Comparison of ENCODE assay signal across 9 mouse cellular contexts in the genomic region with DNA sequence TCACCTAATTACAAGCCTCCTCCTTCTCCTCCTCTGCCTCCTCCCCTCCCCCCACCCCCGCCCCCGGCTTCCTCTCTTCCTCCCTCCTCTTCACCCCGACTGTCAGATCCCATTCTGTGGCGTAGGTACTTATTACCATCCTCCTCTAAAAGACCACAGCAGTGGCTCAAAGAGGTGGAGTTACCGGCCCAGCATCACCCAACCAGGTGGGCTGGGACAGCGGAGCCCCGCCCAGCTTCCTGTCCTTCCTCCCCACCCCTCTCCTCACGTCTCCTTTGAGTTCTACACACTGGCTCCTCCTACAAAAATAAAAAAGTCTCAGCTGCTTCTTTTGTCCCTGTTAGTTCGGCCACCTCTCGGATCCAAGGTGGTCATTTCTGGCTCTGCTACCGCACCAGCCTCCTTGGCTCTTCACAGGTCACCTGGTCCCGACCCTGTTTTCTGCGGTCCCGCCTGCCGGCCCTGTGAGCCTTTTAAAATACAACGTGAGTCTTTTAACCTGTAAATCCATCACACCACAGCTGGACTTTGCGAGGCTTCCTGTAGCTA. TPM values are rescaled to one million over a fixed set of nuclear protein-coding genes. Genes with fewer than 3 reads are reported as not detected.
DNase-seq lines count a peak whose midpoint lies in the region; ATAC-seq lines count a peak whose summit lies in the region.
"Had no signal": no experiment of that assay in that cellular context is flagged by ENCODE, and none has a peak within 500 bp of the region (broad histone marks: within the 10 kb centered on the region; RNA-seq: fewer than 3 reads in every experiment).

No protein-coding gene starts in this region.

- intact Hi-C loops in heart, postnatal 14 days (cut with DNase I) = loop anchor here (5.0 kb wide), 1 partner anchor 326 kb away; no protein-coding TSS in a partner anchor

- no peaks in the 10 kb centered on the region for H3K36me3 ChIP-seq in heart, embryonic 13.5 days
- no peaks in the 10 kb centered on the region for H3K36me3 ChIP-seq in embryonic facial prominence, embryonic 11.5 days (replicated peaks; ENCODE audit: control insufficient read depth, insufficient read depth, low read depth, low read length)

- H3K4me3 ChIP-seq in heart, embryonic 13.5 days = peak overlapping the region; percentile 34
- peak overlapping the region; percentile 25; the same call in 1 of the 2 replicates for H3K4me3 ChIP-seq in embryonic facial prominence, embryonic 11.5 days (ENCODE audit: low read depth, low read length)

- H3K27ac ChIP-seq in heart, embryonic 13.5 days (replicated peaks) = no peak overlapping the region
- H3K27ac ChIP-seq in embryonic facial prominence, embryonic 11.5 days (replicated peaks; ENCODE audit: low read depth, low read length) = no peak overlapping the region

- no peak for DNase-seq in heart, postnatal 14 days
- DNase-seq in embryonic facial prominence, embryonic 11.5 days (ENCODE audit: low spot score) = peak; percentile 81
- peak; percentile 26 for DNase-seq in kidney, adult 18-20 months
- peak; percentile 41 for DNase-seq in lung, postnatal 25 days (ENCODE audit: low spot score)
- peak; percentile 29 to 30 for DNase-seq in thymus, postnatal 10 days (ENCODE audit: low spot score in 2 of 2)

- H3K9ac ChIP-seq in heart, embryonic 13.5 days = peak overlapping the region; percentile 52
- peak overlapping the region; percentile 18; the same call in 1 of the 2 replicates for H3K9ac ChIP-seq in embryonic facial prominence, embryonic 11.5 days (replicated peaks; ENCODE audit: low read length)

- H3K27me3 ChIP-seq in heart, embryonic 13.5 days (replicated peaks) = peaks cover 67% of the 10 kb centered on the region
- H3K27me3 ChIP-seq in embryonic facial prominence, embryonic 11.5 days (ENCODE audit: control insufficient read depth, insufficient read depth, low read length) = peaks cover 4% of the 10 kb centered on the region

- 6% methylated on average over 17 of the region's 17 CpGs for WGBS in heart, embryonic 13.5 days
- 3% methylated on average over 15 of the region's 17 CpGs for WGBS in embryonic facial prominence, embryonic 11.5 days

- H3K4me2 ChIP-seq in heart, embryonic 13.5 days = peak overlapping the region; percentile 61
- peak overlapping the region; percentile 27 for H3K4me2 ChIP-seq in embryonic facial prominence, embryonic 11.5 days (ENCODE audit: low read depth, low read length)

- H3K4me1 ChIP-seq in heart, embryonic 13.5 days = peaks cover 36% of the 10 kb centered on the region
- no peaks in the 10 kb centered on the region; the same call in 1 of the 2 replicates for H3K4me1 ChIP-seq in embryonic facial prominence, embryonic 11.5 days (ENCODE audit: control insufficient read depth, insufficient read depth, low read length)

- no peaks in the 10 kb centered on the region for H3K9me3 ChIP-seq in heart, embryonic 13.5 days
- H3K9me3 ChIP-seq in embryonic facial prominence, embryonic 11.5 days (replicated peaks; ENCODE audit: control insufficient read depth, low read length) = no peaks in the 10 kb centered on the region

- ATAC-seq in heart, embryonic 13.5 days (ENCODE audit: extremely low read depth, insufficient number of reproducible peaks, low FRiP score, low TSS enrichment) = no peak
- peak; percentile 72; the same call in 1 of the 2 replicates for ATAC-seq in embryonic facial prominence, embryonic 11.5 days (replicated peaks; ENCODE audit: insufficient number of reproducible peaks, low FRiP score, low TSS enrichment, low read depth)
- no peak for ATAC-seq in cerebellum, adult (ENCODE audit: insufficient number of reproducible peaks, low FRiP score, low TSS enrichment)
- no peak for ATAC-seq in frontal cortex, adult (ENCODE audit: low TSS enrichment)
- ATAC-seq: Patski had no signal

RNA-seq across cellular contexts. Expression of gene Fndc5, which starts 6.0 kb away (rescaled TPM):
- polyA plus RNA-seq in heart, embryonic 13.5 days (2015; fragmentation: Nextera tagmentation; extraction: Ambion mirVana) = 5.6 and 7.1 TPM in 2 replicates
- 100 to 1,000 TPM; 221 to 229 TPM for total RNA-seq in heart, postnatal 14 days (2021)
- polyA plus RNA-seq in embryonic facial prominence, embryonic 11.5 days (2014; fragmentation: Nextera tagmentation; extraction: Ambion mirVana) = 2.8 and 3.8 TPM in 2 replicates
- polyA plus RNA-seq: Patski had no signal

RNA-seq across cellular contexts. Expression of gene Hpca, which starts 9.0 kb away (rescaled TPM):
- 0.25 and 0.37 TPM in 2 replicates for polyA plus RNA-seq in heart, embryonic 13.5 days (2015; fragmentation: Nextera tagmentation; extraction: Ambion mirVana)
- under 1 TPM in 1 of 2 experiments, not detected in 1; 0.41 TPM for total RNA-seq in heart, postnatal 14 days (2021)
- 3.1 and 3.5 TPM in 2 replicates for polyA plus RNA-seq in embryonic facial prominence, embryonic 11.5 days (2014; fragmentation: Nextera tagmentation; extraction: Ambion mirVana)
- polyA plus RNA-seq: Patski had no signal

RNA-seq across cellular contexts. Expression of gene Tmem54, which starts 25.5 kb away (rescaled TPM):
- 1.0 and 1.1 TPM in 2 replicates for polyA plus RNA-seq in heart, embryonic 13.5 days (2015; fragmentation: Nextera tagmentation; extraction: Ambion mirVana)
- total RNA-seq in heart, postnatal 14 days (2021) = not detected
- polyA plus RNA-seq in embryonic facial prominence, embryonic 11.5 days (2014; fragmentation: Nextera tagmentation; extraction: Ambion mirVana) = 6.3 and 6.4 TPM in 2 replicates
- polyA plus RNA-seq: Patski had no signal

RNA-seq across cellular contexts. Expression of gene S100pbp, which starts 58.7 kb away (rescaled TPM):
- 12.3 and 14.3 TPM in 2 replicates for polyA plus RNA-seq in heart, embryonic 13.5 days (2015; fragmentation: Nextera tagmentation; extraction: Ambion mirVana)
- total RNA-seq in heart, postnatal 14 days (2021) = 10 to 100 TPM; 16.7 to 17.7 TPM
- 22.8 and 24.5 TPM in 2 replicates for polyA plus RNA-seq in embryonic facial prominence, embryonic 11.5 days (2014; fragmentation: Nextera tagmentation; extraction: Ambion mirVana)

RNA-seq across cellular contexts. Expression of gene Yars, which starts 58.7 kb away (rescaled TPM):
- 49.8 and 52.0 TPM in 2 replicates for polyA plus RNA-seq in heart, embryonic 13.5 days (2015; fragmentation: Nextera tagmentation; extraction: Ambion mirVana)
- 10 to 100 TPM; 26.5 to 30.5 TPM for total RNA-seq in heart, postnatal 14 days (2021)
- 91.1 and 95.3 TPM in 2 replicates for polyA plus RNA-seq in embryonic facial prominence, embryonic 11.5 days (2014; fragmentation: Nextera tagmentation; extraction: Ambion mirVana)

Comparison
In these comparisons a context has a peak if more than half of its experiments do, and no peak if none do; other contexts are left out.
1. DNase-seq: peak in embryonic facial prominence, embryonic 11.5 days (single experiment), kidney, adult 18-20 months (single experiment), lung, postnatal 25 days (single experiment) and thymus, postnatal 10 days (2 of 2); none in heart, postnatal 14 days (0 of 2).